Mouse (Mus musculus) cerebellum, adult 2 months (tissue): ENCODE measurements around the gene Dkk3.

ENCODE experiments used
- CTCF ChIP-seq: fragments of 200-500 bp; IDR thresholded peaks from 2 replicates; pipeline ENCODE4 v1.5.1; 2011; ENCODE audit warnings: low read depth, mild to moderate bottlenecking, control low read depth, low read length, moderate library complexity, borderline replicate concordance; ENCODE audit not compliant: insufficient read depth
- POLR2A ChIP-seq: fragments of 200-500 bp; IDR thresholded peaks from 2 replicates; pipeline ENCODE4 v1.6.1; 2011; ENCODE audit warnings: low read length, control low read depth, borderline replicate concordance; ENCODE audit not compliant: insufficient read depth

- TF ChIP-seq POLR2A: no peak
- no peak for TF ChIP-seq CTCF
These were observed 37.7 kb downstream of the Dkk3 start for GRCm38 (mm10) chr7:112120861-112121810.
